Mouse (Mus musculus): ENCODE data around the gene Gm2a. TPM values are rescaled to one million over a fixed set of nuclear protein-coding genes. Genes with fewer than 3 reads are reported as not detected.

Gm2a gene
- polyA plus RNA-seq, 1 experiment from 2014 or later: 38.5 TPM

DNA sequence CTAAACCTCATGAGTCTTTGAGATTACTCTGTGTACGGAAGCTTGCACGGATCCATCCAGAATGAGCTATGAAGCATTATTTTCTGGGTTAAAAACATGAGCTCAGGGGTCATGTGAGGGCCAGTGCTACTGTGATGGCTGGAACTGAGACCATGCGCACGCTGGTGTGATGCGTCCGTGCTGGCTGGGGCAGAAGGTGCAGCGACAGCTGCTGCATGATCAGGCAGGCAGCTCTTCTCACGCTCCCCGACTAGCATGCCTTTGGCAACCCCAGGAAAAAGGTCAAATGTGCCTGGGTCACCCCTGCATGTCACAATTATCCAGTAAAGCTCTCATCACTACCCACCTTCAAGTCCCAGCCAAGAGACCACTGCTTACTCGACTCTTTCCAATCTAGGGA lies 24.7 kb upstream of the Gm2a start:
- H3K9ac ChIP-seq (ENCODE audit: low read length): peak overlapping the region; percentile 54; the same call in 1 of the 2 replicates
- no peaks in the 10 kb centered on the region for H3K27me3 ChIP-seq (ENCODE audit: control insufficient read depth, insufficient read depth, low read length)
- no peak overlapping the region for H3K4me3 ChIP-seq (ENCODE audit: low read length)
- 49% methylated on average over 10 of the region's 10 CpGs for WGBS
- H3K4me1 ChIP-seq (ENCODE audit: control insufficient read depth, insufficient read depth, low read length): peaks cover 46% of the 10 kb centered on the region
- H3K36me3 ChIP-seq (ENCODE audit: control insufficient read depth, insufficient read depth): no peaks in the 10 kb centered on the region
- peak overlapping the region; percentile 19; the same call in 1 of the 2 replicates for H3K4me2 ChIP-seq (ENCODE audit: low read depth, low read length)
- peak overlapping the region; percentile 82 for H3K27ac ChIP-seq (ENCODE audit: low read length)
- no peaks in the 10 kb centered on the region for H3K9me3 ChIP-seq (replicated peaks; ENCODE audit: control insufficient read depth, low read length)
- ATAC-seq (replicated peaks; ENCODE audit: extremely low read depth, insufficient read depth, low FRiP score): no peak

DNA sequence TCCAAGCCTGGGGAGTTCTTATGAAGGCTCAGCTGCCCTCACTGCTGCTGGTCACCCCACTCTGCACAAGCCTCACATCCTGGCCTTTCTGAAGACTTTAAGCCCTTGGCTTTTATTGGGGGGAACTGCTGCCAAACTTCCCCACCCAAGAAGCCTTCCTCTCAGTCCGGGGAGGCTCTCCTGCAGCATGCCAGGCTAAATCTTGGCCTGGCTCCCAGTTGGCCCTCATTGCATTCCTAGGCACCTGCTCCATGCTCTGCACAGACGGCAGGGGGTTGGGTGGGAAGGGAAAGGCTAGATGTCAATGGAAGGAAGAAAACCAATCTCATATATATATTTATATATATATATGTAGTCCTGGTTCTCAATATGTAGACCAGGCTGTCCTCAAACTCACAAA lies 22.3 kb upstream of the Gm2a start:
- peak overlapping the region; percentile 39 for H3K9ac ChIP-seq (ENCODE audit: low read length)
- no peak for ATAC-seq (replicated peaks; ENCODE audit: extremely low read depth, insufficient read depth, low FRiP score)
- peak overlapping the region; percentile 41 for H3K4me2 ChIP-seq (ENCODE audit: low read depth, low read length)
- H3K27me3 ChIP-seq (ENCODE audit: control insufficient read depth, insufficient read depth, low read length): no peaks in the 10 kb centered on the region
- H3K9me3 ChIP-seq (replicated peaks; ENCODE audit: control insufficient read depth, low read length): no peaks in the 10 kb centered on the region; the same call in 1 of the 2 replicates
- H3K4me1 ChIP-seq (ENCODE audit: control insufficient read depth, insufficient read depth, low read length): peaks cover 45% of the 10 kb centered on the region
- no peaks in the 10 kb centered on the region for H3K36me3 ChIP-seq (ENCODE audit: control insufficient read depth, insufficient read depth)
- peak overlapping the region; percentile 94 for H3K27ac ChIP-seq (ENCODE audit: low read length)
- no peak overlapping the region for H3K4me3 ChIP-seq (ENCODE audit: low read length)
- 33% methylated on average over 2 of the region's 2 CpGs for WGBS

DNA sequence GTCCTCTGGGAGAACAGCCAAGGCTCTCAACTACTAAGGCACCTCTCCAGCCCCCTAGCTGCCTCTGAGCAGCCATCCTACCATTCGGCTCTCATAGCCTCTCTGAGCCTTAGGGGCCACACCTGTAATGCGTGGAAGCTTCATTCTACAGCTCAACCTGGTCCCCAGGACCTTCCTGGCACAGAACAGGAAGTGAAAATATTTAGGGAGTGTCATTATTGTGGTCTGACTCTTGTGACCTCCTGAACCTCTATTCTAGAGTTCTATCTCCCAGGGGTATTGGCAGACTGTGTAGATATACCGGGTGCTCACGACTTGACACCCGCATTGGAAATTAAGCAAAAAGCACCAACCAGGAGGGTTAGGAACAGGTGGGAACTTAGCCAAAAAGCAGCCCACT lies 21.7 kb upstream of the Gm2a start:
- Histone ChIP-seq H3K4me3 (ENCODE audit: low read length) (0 out of 2 replicates have a peak overlapping the region, but pooled peaks have one; percentile 55), H3K4me1 (ENCODE audit: control insufficient read depth, insufficient read depth, low read length) (peaks cover 45% of the 10 kb centered on the region), H3K4me2 (ENCODE audit: low read depth, low read length) (peak overlapping the region; percentile 67), H3K36me3 (ENCODE audit: control insufficient read depth, insufficient read depth) (no peaks in the 10 kb centered on the region), H3K27me3 (ENCODE audit: control insufficient read depth, insufficient read depth, low read length) (no peaks in the 10 kb centered on the region), H3K9me3 (replicated peaks; ENCODE audit: control insufficient read depth, low read length) (no peaks in the 10 kb centered on the region; the same call in 1 of the 2 replicates), H3K9ac (ENCODE audit: low read length) (peak overlapping the region; percentile 80), H3K27ac (ENCODE audit: low read length) (peak overlapping the region; percentile 94)
- ATAC-seq (replicated peaks; ENCODE audit: extremely low read depth, insufficient read depth, low FRiP score): no peak
- WGBS: 82% methylated on average over 5 of the region's 5 CpGs

DNA sequence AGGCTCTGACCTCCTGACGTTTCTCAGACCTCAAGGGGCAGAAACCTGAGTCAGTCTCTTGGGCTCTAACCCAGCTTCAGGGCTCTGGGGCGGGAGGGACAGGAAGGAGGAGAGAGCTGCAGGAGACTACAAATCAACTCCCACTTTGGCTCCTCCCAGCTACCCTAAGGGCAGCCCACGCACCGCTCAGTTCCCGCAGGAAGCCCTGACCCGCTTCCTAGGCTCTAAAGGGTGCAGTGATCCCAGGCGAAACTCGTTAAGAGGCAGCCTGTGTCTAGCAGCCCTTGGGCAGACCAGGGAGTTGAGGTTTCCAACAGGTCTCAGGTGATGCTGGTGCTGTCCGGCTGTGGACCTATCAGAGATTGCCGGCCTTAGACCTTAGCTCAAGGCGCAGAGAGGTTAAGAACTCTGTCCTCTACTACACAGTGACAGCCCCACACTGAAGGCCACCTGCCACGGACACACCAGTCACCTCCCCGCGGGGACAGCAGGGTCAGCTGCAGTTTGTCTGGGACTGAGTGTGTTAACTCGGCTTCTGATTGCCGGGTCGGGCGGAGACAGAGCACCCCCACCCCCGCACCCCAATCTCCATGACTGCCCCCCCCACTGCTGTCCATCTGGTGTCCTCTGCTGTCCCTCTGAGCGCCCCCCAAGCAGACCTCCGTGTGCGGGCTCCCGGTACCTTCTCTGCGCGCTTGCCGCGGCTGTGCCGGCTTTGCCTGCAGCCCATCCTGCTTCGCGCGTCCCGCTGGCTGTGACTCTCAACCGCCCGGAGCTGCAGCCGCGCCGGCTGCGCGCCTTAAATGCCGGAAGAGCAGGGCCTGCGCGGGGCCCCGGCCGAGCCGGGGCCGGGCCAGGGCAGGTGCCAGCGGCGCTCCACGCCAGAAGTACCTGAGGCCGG lies 20.3 kb upstream of the Gm2a start, which contains the start of gene Ccdc69:
Ccdc69 (minus strand) TSS at position 801 of the 901 bp plus-strand sequence.
- Histone ChIP-seq H3K4me3 (ENCODE audit: low read length) (peak within 1 kb of the TSS; percentile 55), H3K27me3 (ENCODE audit: control insufficient read depth, insufficient read depth, low read length) (no peaks in the 10 kb centered on the region), H3K36me3 (ENCODE audit: control insufficient read depth, insufficient read depth) (no peaks in the 10 kb centered on the region; the same call in 1 of the 2 replicates), H3K4me1 (ENCODE audit: control insufficient read depth, insufficient read depth, low read length) (peaks cover 45% of the 10 kb centered on the region), H3K4me2 (ENCODE audit: low read depth, low read length) (peak within 1 kb of the TSS; percentile 67), H3K9me3 (replicated peaks; ENCODE audit: control insufficient read depth, low read length) (peaks cover 2% of the 10 kb centered on the region; the same call in 1 of the 2 replicates), H3K9ac (ENCODE audit: low read length) (peak within 1 kb of the TSS; percentile 80), H3K27ac (ENCODE audit: low read length) (peak within 1 kb of the TSS; percentile 94)
- peak; percentile 75 for ATAC-seq (replicated peaks; ENCODE audit: extremely low read depth, insufficient read depth, low FRiP score)
- WGBS: under 1% methylated on average over 50 of the region's 50 CpGs

DNA sequence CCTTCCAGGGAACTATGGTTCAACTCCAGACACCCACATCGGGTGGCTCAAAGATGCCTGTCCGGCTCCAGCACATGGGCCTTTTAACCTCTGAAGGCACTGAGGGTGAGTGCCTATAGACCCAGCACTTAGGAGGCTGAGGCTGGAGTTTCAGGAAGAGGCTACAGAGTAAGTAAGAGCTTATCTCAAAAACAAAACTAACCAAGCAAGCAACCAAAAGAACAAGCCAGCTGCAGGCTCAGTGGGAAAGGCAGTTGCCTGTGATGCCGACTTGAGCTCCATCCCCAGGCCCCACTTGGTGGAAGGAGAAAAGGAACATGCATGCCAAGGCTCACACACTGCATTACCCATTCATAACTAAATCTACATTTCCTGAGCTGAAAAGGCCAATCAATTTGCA lies 19.4 kb upstream of the Gm2a start:
- Histone ChIP-seq H3K4me2 (ENCODE audit: low read depth, low read length) (peak overlapping the region; percentile 67), H3K27ac (ENCODE audit: low read length) (peak overlapping the region; percentile 94), H3K27me3 (ENCODE audit: control insufficient read depth, insufficient read depth, low read length) (no peaks in the 10 kb centered on the region), H3K9ac (ENCODE audit: low read length) (peak overlapping the region; percentile 80), H3K4me1 (ENCODE audit: control insufficient read depth, insufficient read depth, low read length) (peaks cover 36% of the 10 kb centered on the region), H3K36me3 (ENCODE audit: control insufficient read depth, insufficient read depth) (no peaks in the 10 kb centered on the region; the same call in 1 of the 2 replicates), H3K9me3 (replicated peaks; ENCODE audit: control insufficient read depth, low read length) (peaks cover 2% of the 10 kb centered on the region; the same call in 1 of the 2 replicates), H3K4me3 (ENCODE audit: low read length) (peak overlapping the region; percentile 55)
- no peak for ATAC-seq (replicated peaks; ENCODE audit: extremely low read depth, insufficient read depth, low FRiP score)
- 46% methylated on average over 3 of the region's 3 CpGs for WGBS

DNA sequence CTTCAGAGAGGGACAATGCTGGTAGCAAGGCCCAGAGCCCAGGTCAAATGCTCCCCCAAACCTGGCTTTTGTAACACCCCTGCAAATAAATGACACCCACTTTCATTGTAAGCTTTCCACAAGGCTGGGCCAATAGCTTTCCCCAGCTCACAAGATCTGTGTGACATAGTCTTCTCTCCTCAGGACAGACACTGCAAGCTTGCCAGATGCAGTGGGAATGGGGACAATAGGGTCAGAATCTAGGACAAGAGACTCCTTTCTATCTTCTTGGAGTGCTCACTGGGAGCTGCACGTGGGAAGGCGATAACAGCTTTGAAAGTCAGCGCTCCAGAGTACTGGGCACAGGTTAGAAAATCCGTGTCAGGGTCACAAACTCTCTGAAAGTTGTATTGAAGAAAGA lies 18.7 kb upstream of the Gm2a start:
- H3K4me2 ChIP-seq (ENCODE audit: low read depth, low read length): no peak overlapping the region
- H3K27ac ChIP-seq (ENCODE audit: low read length): peak overlapping the region; percentile 94
- ATAC-seq (replicated peaks; ENCODE audit: extremely low read depth, insufficient read depth, low FRiP score): no peak
- peaks cover 2% of the 10 kb centered on the region; the same call in 1 of the 2 replicates for H3K9me3 ChIP-seq (replicated peaks; ENCODE audit: control insufficient read depth, low read length)
- peak overlapping the region; percentile 80; the same call in 1 of the 2 replicates for H3K9ac ChIP-seq (ENCODE audit: low read length)
- no peaks in the 10 kb centered on the region; the same call in 1 of the 2 replicates for H3K36me3 ChIP-seq (ENCODE audit: control insufficient read depth, insufficient read depth)
- H3K4me1 ChIP-seq (ENCODE audit: control insufficient read depth, insufficient read depth, low read length): peaks cover 36% of the 10 kb centered on the region
- H3K4me3 ChIP-seq (ENCODE audit: low read length): no peak overlapping the region
- WGBS: 66% methylated on average over 4 of the region's 4 CpGs
- no peaks in the 10 kb centered on the region for H3K27me3 ChIP-seq (ENCODE audit: control insufficient read depth, insufficient read depth, low read length)

DNA sequence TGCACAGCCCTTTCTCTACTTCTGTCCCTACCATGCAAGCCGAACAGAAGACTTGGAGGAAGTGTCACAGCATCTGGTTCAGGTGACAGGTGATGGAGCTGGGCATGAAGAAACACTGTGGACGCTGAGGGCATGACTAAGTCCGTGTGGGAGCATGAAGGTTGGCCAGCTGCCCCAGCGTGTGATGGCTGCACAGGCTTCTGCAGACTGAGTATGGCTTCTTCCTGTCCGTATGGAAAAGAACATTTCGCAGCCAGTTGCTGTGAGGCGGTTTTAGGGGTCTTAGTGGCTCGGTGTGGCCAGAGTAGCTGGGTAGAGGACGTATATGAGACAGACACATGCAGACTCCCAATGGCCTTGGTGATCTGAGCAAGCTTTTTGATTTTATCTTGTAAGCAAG lies 16.7 kb upstream of the Gm2a start:
- H3K9me3 ChIP-seq (replicated peaks; ENCODE audit: control insufficient read depth, low read length): peaks cover 2% of the 10 kb centered on the region; the same call in 1 of the 2 replicates
- 86% methylated on average over 9 of the region's 9 CpGs for WGBS
- H3K4me1 ChIP-seq (ENCODE audit: control insufficient read depth, insufficient read depth, low read length): peaks cover 37% of the 10 kb centered on the region
- no peak overlapping the region for H3K4me2 ChIP-seq (ENCODE audit: low read depth, low read length)
- no peaks in the 10 kb centered on the region; the same call in 1 of the 2 replicates for H3K36me3 ChIP-seq (ENCODE audit: control insufficient read depth, insufficient read depth)
- no peak overlapping the region for H3K4me3 ChIP-seq (ENCODE audit: low read length)
- H3K9ac ChIP-seq (ENCODE audit: low read length): no peak overlapping the region
- no peak for ATAC-seq (replicated peaks; ENCODE audit: extremely low read depth, insufficient read depth, low FRiP score)
- no peak overlapping the region for H3K27ac ChIP-seq (ENCODE audit: low read length)
- no peaks in the 10 kb centered on the region for H3K27me3 ChIP-seq (ENCODE audit: control insufficient read depth, insufficient read depth, low read length)

DNA sequence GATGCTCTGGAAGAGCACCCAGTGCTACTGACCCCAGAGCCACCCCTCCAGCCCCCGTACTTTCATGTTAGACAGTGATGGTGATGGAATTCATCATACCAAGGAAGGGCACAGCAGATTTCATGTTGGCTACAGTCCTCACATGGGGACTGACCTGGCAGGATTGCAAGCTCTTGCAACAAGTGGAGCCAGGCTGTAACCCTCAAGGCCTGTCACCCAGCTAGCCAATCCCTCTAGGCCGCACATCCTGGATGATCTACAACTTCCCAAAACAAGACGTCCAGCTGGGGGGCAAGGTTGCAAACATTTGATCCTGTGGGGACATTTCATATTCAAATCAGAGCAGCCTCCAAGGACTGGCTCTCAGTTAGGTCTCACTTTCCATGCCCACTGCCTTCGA lies 13.3 kb upstream of the Gm2a start:
- no peaks in the 10 kb centered on the region; the same call in 1 of the 2 replicates for H3K36me3 ChIP-seq (ENCODE audit: control insufficient read depth, insufficient read depth)
- peak overlapping the region; percentile 96 for H3K27ac ChIP-seq (ENCODE audit: low read length)
- H3K4me1 ChIP-seq (ENCODE audit: control insufficient read depth, insufficient read depth, low read length): peaks cover 16% of the 10 kb centered on the region
- ATAC-seq (replicated peaks; ENCODE audit: extremely low read depth, insufficient read depth, low FRiP score): no peak
- peak overlapping the region; percentile 50 for H3K9ac ChIP-seq (ENCODE audit: low read length)
- H3K4me2 ChIP-seq (ENCODE audit: low read depth, low read length): no peak overlapping the region
- no peak overlapping the region for H3K4me3 ChIP-seq (ENCODE audit: low read length)
- H3K27me3 ChIP-seq (ENCODE audit: control insufficient read depth, insufficient read depth, low read length): no peaks in the 10 kb centered on the region
- H3K9me3 ChIP-seq (replicated peaks; ENCODE audit: control insufficient read depth, low read length): peaks cover 2% of the 10 kb centered on the region; the same call in 1 of the 2 replicates
- 51% methylated on average over 4 of the region's 4 CpGs for WGBS

DNA sequence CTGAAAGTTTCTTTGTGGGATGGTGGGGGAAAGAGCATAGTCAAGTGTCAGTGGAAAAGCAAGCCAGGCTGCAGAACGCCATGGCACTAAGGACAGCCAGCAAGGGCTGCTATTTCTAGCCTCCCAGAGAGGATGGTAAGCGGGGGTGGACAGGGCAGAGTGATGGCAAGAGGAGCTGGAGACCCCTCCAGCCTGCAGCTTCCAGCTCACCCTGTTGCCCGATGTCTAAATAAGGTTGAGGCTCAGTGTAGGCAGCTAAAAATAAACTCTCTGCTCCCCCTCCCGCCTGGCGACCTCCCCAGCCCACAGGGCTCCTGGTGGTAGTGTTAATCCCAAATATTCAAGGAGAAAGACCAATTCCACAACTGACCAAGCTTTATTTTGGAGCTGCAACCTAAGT lies 12.5 kb upstream of the Gm2a start:
- Histone ChIP-seq H3K4me3 (ENCODE audit: low read length) (no peak overlapping the region), H3K4me2 (ENCODE audit: low read depth, low read length) (no peak overlapping the region)

More for the DNA sequence above, 12.5 kb upstream of the Gm2a start:
- Histone ChIP-seq H3K9me3 (replicated peaks; ENCODE audit: control insufficient read depth, low read length) (0 out of 2 replicates have a peak, but pooled peaks cover 2% of the 10 kb centered on the region), H3K27me3 (ENCODE audit: control insufficient read depth, insufficient read depth, low read length) (no peaks in the 10 kb centered on the region), H3K36me3 (ENCODE audit: control insufficient read depth, insufficient read depth) (no peaks in the 10 kb centered on the region; the same call in 1 of the 2 replicates), H3K27ac (ENCODE audit: low read length) (peak overlapping the region; percentile 96), H3K9ac (ENCODE audit: low read length) (peak overlapping the region; percentile 50), H3K4me1 (ENCODE audit: control insufficient read depth, insufficient read depth, low read length) (peaks cover 16% of the 10 kb centered on the region)
- peak; percentile 96 for ATAC-seq (replicated peaks; ENCODE audit: extremely low read depth, insufficient read depth, low FRiP score)
- 17% methylated on average over 5 of the region's 5 CpGs for WGBS
